Mouse (Mus musculus) C2C12 (cell line): ENCODE measurements at regions not wholly inside any gene's neighbourhood (a gene's known extent, or its start where the extent isn't known, plus 50 kb on each side); places are given as distances from the start of the nearest gene placed in this dataset.

Experiments
- H3K27me3 ChIP-seq: one replicate; pipeline ENCODE4 v1.6.1; 2011; ENCODE audit not compliant: control insufficient read depth, insufficient read depth, insufficient read length
- H3K36me3 ChIP-seq: one replicate; pipeline ENCODE4 v1.6.1; 2011; ENCODE audit not compliant: control insufficient read depth, insufficient read depth
- H3K4me3 ChIP-seq: one replicate; pipeline ENCODE4 v1.5.1; 2011; ENCODE audit warnings: mild to moderate bottlenecking, control low read depth; ENCODE audit not compliant: poor library complexity, insufficient read depth, severe bottlenecking
- H3K79me2 ChIP-seq: one replicate; pipeline ENCODE4 v1.6.1; 2011; ENCODE audit not compliant: control insufficient read depth, insufficient read depth
- H3K79me3 ChIP-seq: one replicate; pipeline ENCODE4 v1.6.1; 2011; ENCODE audit warnings: low read depth, control low read depth
- H3ac ChIP-seq: one replicate; pipeline ENCODE3; 2011; ENCODE audit warnings: low read depth; ENCODE audit not compliant: control insufficient read depth, insufficient read length
- CEBPB ChIP-seq: IDR thresholded peaks from one replicate; pipeline ENCODE4 v1.6.1; 2011; ENCODE audit warnings: low read depth, mild to moderate bottlenecking, control low read depth, moderate library complexity
- CTCF ChIP-seq: IDR thresholded peaks from one replicate; pipeline ENCODE4 v1.5.1; 2011; ENCODE audit not compliant: control insufficient read depth, insufficient read depth, insufficient read length
- FOSL1 ChIP-seq: IDR thresholded peaks from one replicate; pipeline ENCODE4 v1.8.0; 2011; ENCODE audit warnings: mild to moderate bottlenecking, low read length; ENCODE audit not compliant: poor library complexity, insufficient read depth, severe bottlenecking
- MAX ChIP-seq: IDR thresholded peaks from one replicate; pipeline ENCODE4 v1.6.1; 2011; ENCODE audit warnings: mild to moderate bottlenecking, control low read depth
- MYOD1 ChIP-seq: IDR thresholded peaks from one replicate; pipeline ENCODE4 v1.6.1; 2011; ENCODE audit warnings: low read depth; ENCODE audit not compliant: control insufficient read depth, insufficient read length
- MYOG ChIP-seq: IDR thresholded peaks from one replicate; pipeline ENCODE4 v1.6.1; 2011; ENCODE audit not compliant: control insufficient read depth, insufficient read length; ENCODE audit errors: extremely low read depth
- USF1 ChIP-seq: IDR thresholded peaks from one replicate; pipeline ENCODE4 v1.6.1; 2011; ENCODE audit warnings: low read depth, mild to moderate bottlenecking, control low read depth, moderate library complexity

- H3K79me3 ChIP-seq = no peaks in the 10 kb centered on the region
- H3K79me2 ChIP-seq = no peaks in the 10 kb centered on the region
- no peaks in the 10 kb centered on the region for H3K27me3 ChIP-seq
- no peak overlapping the region for H3K4me3 ChIP-seq
- H3K36me3 ChIP-seq = no peaks in the 10 kb centered on the region
- H3ac ChIP-seq = no peak overlapping the region
- TF ChIP-seq CEBPB (peak; percentile 50), MYOD1 (no peak), CTCF (no peak), USF1 (no peak)
These were observed 404.6 kb downstream of the 4930474N05Rik start for GRCm38 (mm10) chr14:36499323-36499722.

GRCm38 (mm10) chr14:36485499-36485898 lies 390.8 kb downstream of the 4930474N05Rik start:
- TF ChIP-seq MAX = no peak
- TF ChIP-seq MYOD1 = peak; percentile 40
- no peaks in the 10 kb centered on the region for H3K27me3 ChIP-seq
- no peak overlapping the region for H3K4me3 ChIP-seq
- H3ac ChIP-seq = no peak overlapping the region
- no peaks in the 10 kb centered on the region for H3K79me2 ChIP-seq
- H3K36me3 ChIP-seq = no peaks in the 10 kb centered on the region
- no peaks in the 10 kb centered on the region for H3K79me3 ChIP-seq

GRCm38 (mm10) chr14:36471617-36472016 lies 376.9 kb downstream of the 4930474N05Rik start:
- H3K79me3 ChIP-seq = no peaks in the 10 kb centered on the region
- no peak overlapping the region for H3K4me3 ChIP-seq
- TF ChIP-seq CTCF (no peak), MYOD1 (no peak), CEBPB (no peak), FOSL1 (no peak), USF1 (no peak), MYOG (no peak), MAX (no peak)
- no peaks in the 10 kb centered on the region for H3K27me3 ChIP-seq
- H3ac ChIP-seq = no peak overlapping the region
- no peaks in the 10 kb centered on the region for H3K36me3 ChIP-seq
- no peaks in the 10 kb centered on the region for H3K79me2 ChIP-seq

- no peaks in the 10 kb centered on the region for H3K36me3 ChIP-seq
- no peaks in the 10 kb centered on the region for H3K79me2 ChIP-seq
- H3K4me3 ChIP-seq = no peak overlapping the region
- H3ac ChIP-seq = no peak overlapping the region
- no peaks in the 10 kb centered on the region for H3K27me3 ChIP-seq
- no peak for TF ChIP-seq CTCF
- no peak for TF ChIP-seq MAX
- TF ChIP-seq MYOD1 = no peak
- no peak for TF ChIP-seq MYOG
- TF ChIP-seq USF1 = no peak
- TF ChIP-seq FOSL1 = no peak
- TF ChIP-seq CEBPB = no peak
- H3K79me3 ChIP-seq = no peaks in the 10 kb centered on the region
These were observed 375.6 kb downstream of the 4930474N05Rik start for GRCm38 (mm10) chr14:36470362-36470761.

GRCm38 (mm10) chr14:36453049-36453448 lies 358.3 kb downstream of the 4930474N05Rik start:
- Histone ChIP-seq H3K79me3 (no peaks in the 10 kb centered on the region), H3ac (no peak overlapping the region), H3K27me3 (no peaks in the 10 kb centered on the region), H3K4me3 (no peak overlapping the region), H3K79me2 (no peaks in the 10 kb centered on the region), H3K36me3 (no peaks in the 10 kb centered on the region)
- no peak for TF ChIP-seq CTCF
- TF ChIP-seq MYOG = no peak
- TF ChIP-seq MYOD1 = no peak
- TF ChIP-seq FOSL1 = no peak
- no peak for TF ChIP-seq CEBPB
- TF ChIP-seq MAX = no peak
- TF ChIP-seq USF1 = no peak

- TF ChIP-seq CEBPB = no peak
- no peak for TF ChIP-seq MYOG
- TF ChIP-seq MYOD1 = no peak
- no peak for TF ChIP-seq CTCF
- TF ChIP-seq FOSL1 = no peak
- TF ChIP-seq USF1 = no peak
- TF ChIP-seq MAX = no peak
- no peak overlapping the region for H3ac ChIP-seq
- H3K27me3 ChIP-seq = no peaks in the 10 kb centered on the region
- no peak overlapping the region for H3K4me3 ChIP-seq
- H3K79me2 ChIP-seq = no peaks in the 10 kb centered on the region
- no peaks in the 10 kb centered on the region for H3K79me3 ChIP-seq
- no peaks in the 10 kb centered on the region for H3K36me3 ChIP-seq
These were observed 355.4 kb downstream of the 4930474N05Rik start for GRCm38 (mm10) chr14:36450126-36450525.
